Mouse (Mus musculus) liver, embryonic 15.5 days (tissue): Measurements from ENCODE around the gene Tmem236. TPM values are rescaled to one million over a fixed set of nuclear protein-coding genes. Genes with fewer than 3 reads are reported as not detected.

Experiments used
- ATAC-seq: fragments of 200-750 bp; cut with Nextera tagmentation; 2 replicates; pipeline ENCODE4 v1.8.0; 2017; ENCODE audit warnings: moderate number of reproducible peaks, mild to moderate bottlenecking, moderate library complexity; ENCODE audit not compliant: insufficient read depth
- H3K27ac ChIP-seq: fragments of 300-500 bp; sonication (generic); replicated peaks from 2 replicates; pipeline ENCODE4 v1.5.1; 2015; ENCODE audit warnings: mild to moderate bottlenecking, inconsistent platforms
- H3K27me3 ChIP-seq: fragments of 300-500 bp; sonication (generic); 2 replicates; pipeline ENCODE4 v1.6.1; 2015; ENCODE audit warnings: mild to moderate bottlenecking, inconsistent platforms
- H3K36me3 ChIP-seq: fragments of 300-500 bp; sonication (generic); replicated peaks from 2 replicates; pipeline ENCODE4 v1.6.1; 2015; ENCODE audit warnings: moderate library complexity, mild to moderate bottlenecking, inconsistent platforms
- H3K4me1 ChIP-seq: fragments of 300-500 bp; sonication (generic); replicated peaks from 2 replicates; pipeline ENCODE4 v1.6.1; 2015; ENCODE audit warnings: inconsistent platforms
- H3K4me2 ChIP-seq: fragments of 300-500 bp; sonication (generic); 2 replicates; pipeline ENCODE4 v1.6.1; 2015; ENCODE audit warnings: moderate library complexity, mild to moderate bottlenecking, inconsistent platforms
- H3K4me3 ChIP-seq: fragments of 300-500 bp; sonication (generic); replicated peaks from 2 replicates; pipeline ENCODE4 v1.5.1; 2015; ENCODE audit warnings: mild to moderate bottlenecking, inconsistent platforms
- H3K9ac ChIP-seq: fragments of 300-500 bp; sonication (generic); 2 replicates; pipeline ENCODE4 v1.6.1; 2015; ENCODE audit warnings: moderate library complexity, mild to moderate bottlenecking, inconsistent platforms
- H3K9me3 ChIP-seq: fragments of 300-500 bp; sonication (generic); replicated peaks from 2 replicates; pipeline ENCODE4 v1.6.1; 2016; ENCODE audit warnings: inconsistent platforms
- WGBS: fragments of 180-500 bp; shearing (Covaris S2); methylation state at CpG from one replicate; pipeline ENCODE4 v1.1.7; 2015; ENCODE audit warnings: mixed read lengths; ENCODE audit not compliant: insufficient replicate concordance; 5-methylcytosine and 5-hydroxymethylcytosine counted together
- polyA plus RNA-seq: library from polyadenylated mRNA; unstranded; fragments of >200 nt; fragmentation: Nextera tagmentation; extraction: Ambion mirVana; gene quantifications from 2 replicates; pipeline ENCODE4 v1.2.1, GENCODE M21; 2015

Tmem236 gene
- polyA plus RNA-seq, 1 experiment from 2014 or later: 0.03 TPM

DNA sequence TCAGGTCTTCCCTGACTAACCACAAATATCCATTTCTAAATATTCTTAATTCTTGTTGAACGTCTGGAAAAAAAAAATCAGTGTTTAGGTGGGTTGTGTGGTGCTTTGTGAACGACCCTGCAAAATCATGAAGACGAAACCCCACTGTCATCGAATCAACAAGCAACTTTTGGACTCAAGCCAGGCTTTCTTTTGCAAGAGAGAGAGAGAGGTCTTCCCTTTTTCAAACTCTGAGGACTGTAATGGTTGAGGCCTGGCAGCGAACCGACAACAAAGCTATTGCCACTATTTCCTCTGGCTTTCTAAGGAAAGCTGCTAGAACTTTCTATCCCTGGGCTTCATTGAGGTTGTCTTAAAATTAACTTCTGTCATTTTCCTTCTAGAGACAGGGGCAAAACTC is 54.2 kb downstream of the Tmem236 start:
- Histone ChIP-seq H3K36me3 (no peaks in the 10 kb centered on the region), H3K4me2 (no peak overlapping the region), H3K27me3 (no peaks in the 10 kb centered on the region), H3K9ac (no peak overlapping the region), H3K4me1 (no peaks in the 10 kb centered on the region), H3K4me3 (no peak overlapping the region), H3K27ac (no peak overlapping the region), H3K9me3 (no peaks in the 10 kb centered on the region)
- ATAC-seq: no peak
- WGBS: 35% methylated on average over 6 of the region's 6 CpGs

DNA sequence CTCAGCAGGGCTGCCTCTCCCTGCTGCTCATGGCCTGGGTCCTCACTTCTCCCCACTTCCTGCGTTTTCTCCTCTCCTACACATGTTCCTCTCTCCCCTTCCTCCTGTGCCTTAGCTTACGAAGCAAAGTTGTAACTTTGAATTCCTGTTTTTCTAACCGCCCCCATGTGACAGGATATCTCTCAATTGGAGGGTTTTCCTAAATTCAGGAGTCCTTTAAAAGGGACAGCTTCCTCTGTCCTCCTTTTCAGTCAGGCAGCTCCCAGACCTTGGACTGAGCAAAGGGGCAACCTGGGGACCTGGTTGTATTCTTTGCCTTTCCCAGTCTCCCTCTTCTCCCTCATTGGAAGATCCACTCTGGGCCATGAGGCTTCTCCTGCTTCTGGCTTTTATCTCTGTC is 54.8 kb downstream of the Tmem236 start, which contains the start of gene Mrc1:
Mrc1 (plus strand) TSS at position 244 of the 400 bp plus-strand sequence.
- H3K27ac ChIP-seq: 0 out of 2 replicates have a peak within 1 kb of the TSS, but pooled peaks have one; percentile 8
- H3K4me1 ChIP-seq: no peaks in the 10 kb centered on the region
- peak within 1 kb of the TSS; percentile 11 for H3K4me3 ChIP-seq
- H3K9ac ChIP-seq: no peak within 1 kb of the TSS
- no peak; the same call in 1 of the 2 replicates for ATAC-seq
- no peaks in the 10 kb centered on the region for H3K36me3 ChIP-seq
- no peaks in the 10 kb centered on the region for H3K27me3 ChIP-seq
- no peaks in the 10 kb centered on the region for H3K9me3 ChIP-seq
- H3K4me2 ChIP-seq: no peak within 1 kb of the TSS
- 20% methylated on average over 3 of the region's 3 CpGs for WGBS

DNA sequence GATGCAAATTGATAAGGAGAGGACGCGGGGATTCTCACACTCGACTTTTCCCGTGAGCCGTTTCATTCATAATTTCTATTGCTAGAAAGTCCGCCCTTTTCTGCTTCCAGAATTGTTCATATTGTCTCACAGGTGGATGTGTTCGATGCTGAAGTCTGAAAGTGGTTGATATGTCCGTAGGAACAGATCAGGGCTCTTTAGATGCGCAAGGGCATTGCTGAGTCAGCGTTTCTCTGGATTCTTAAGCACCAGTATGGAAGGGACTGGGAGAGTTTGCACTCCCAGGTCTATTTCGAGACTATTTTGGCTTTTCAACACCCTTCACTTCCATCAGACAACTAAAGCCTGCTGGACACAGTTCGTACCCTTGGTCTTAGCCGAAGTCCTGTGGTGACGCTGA is 55.7 kb downstream of the Tmem236 start:
- Histone ChIP-seq H3K4me3 (peak overlapping the region; percentile 11), H3K9me3 (no peaks in the 10 kb centered on the region), H3K36me3 (no peaks in the 10 kb centered on the region), H3K9ac (no peak overlapping the region), H3K27ac (no peak overlapping the region), H3K4me1 (no peaks in the 10 kb centered on the region), H3K4me2 (no peak overlapping the region), H3K27me3 (no peaks in the 10 kb centered on the region)
- WGBS: 55% methylated on average over 14 of the region's 14 CpGs
- ATAC-seq: no peak

DNA sequence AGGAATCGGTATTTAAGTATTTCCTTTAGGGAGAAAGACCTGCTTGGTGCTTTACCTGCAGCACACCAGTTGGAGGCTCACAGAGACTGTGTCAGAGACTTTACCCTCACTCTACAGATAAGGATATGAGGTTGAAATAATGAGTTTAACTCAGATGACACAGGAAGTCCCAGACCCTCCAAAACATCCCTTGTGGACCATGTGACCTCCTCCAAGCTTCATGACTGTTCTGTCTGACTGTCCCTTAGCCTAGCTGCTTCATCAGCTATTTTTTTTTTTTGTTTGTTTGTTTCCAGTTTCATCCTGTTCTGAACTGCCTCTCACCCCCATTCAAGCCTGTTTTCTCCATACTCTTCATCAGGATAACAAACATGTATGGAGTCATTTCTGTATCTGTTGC is 58.6 kb downstream of the Tmem236 start:
- H3K27me3 ChIP-seq: no peaks in the 10 kb centered on the region
- no peak overlapping the region for H3K4me2 ChIP-seq

DNA sequence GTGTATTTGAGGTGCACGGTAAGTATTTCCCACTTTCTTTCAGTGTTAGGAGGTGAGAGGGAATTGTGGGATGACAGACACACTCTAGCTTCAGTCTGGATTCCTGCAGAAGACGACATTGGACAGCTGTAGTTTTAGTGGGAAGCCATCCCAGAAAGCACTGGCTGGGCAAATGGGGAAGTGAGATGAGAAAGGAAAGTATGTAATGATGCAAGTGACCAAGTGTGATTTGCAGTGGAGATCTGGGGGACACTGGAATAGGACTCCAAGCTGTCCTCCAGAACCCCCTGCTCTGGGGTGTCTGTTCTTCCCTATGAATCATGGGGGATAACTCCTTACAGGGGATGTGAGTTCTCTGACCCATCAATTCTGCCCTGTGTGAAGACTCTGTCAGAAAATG is 59.7 kb downstream of the Tmem236 start:
- Histone ChIP-seq H3K27ac (no peak overlapping the region), H3K4me3 (no peak overlapping the region), H3K9me3 (no peaks in the 10 kb centered on the region), H3K36me3 (no peaks in the 10 kb centered on the region), H3K9ac (no peak overlapping the region), H3K4me2 (no peak overlapping the region), H3K4me1 (no peaks in the 10 kb centered on the region), H3K27me3 (no peaks in the 10 kb centered on the region)
- WGBS: 46% methylated on average over 2 of the region's 2 CpGs
- ATAC-seq: no peak

More for the DNA sequence above, 58.6 kb downstream of the Tmem236 start:
- no peak overlapping the region for H3K9ac ChIP-seq
- H3K36me3 ChIP-seq: no peaks in the 10 kb centered on the region
- WGBS: 38% methylated on average over 1 of the region's 1 CpGs
- no peaks in the 10 kb centered on the region for H3K4me1 ChIP-seq
- no peak overlapping the region for H3K4me3 ChIP-seq
- ATAC-seq: no peak
- H3K9me3 ChIP-seq: no peaks in the 10 kb centered on the region
- H3K27ac ChIP-seq: no peak overlapping the region

DNA sequence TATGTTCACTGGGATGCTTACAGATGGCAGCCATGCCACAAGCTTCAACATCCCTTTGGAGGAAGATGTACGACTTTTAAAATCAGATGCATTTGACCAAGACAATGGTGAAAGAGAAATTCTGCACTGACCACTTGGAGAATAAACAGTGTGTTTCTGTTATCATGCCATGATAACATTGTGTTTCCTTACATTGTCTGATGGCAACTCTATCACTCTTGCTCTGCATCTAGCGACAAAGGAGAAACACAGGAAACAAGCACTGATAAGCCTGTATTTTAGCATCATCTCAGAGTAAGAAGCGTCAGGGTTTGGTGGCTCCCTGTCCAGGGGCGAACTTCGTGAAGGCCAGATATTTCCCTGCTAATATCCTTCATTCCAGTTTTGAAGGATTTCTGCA is 61.0 kb downstream of the Tmem236 start:
- Histone ChIP-seq H3K9me3 (no peaks in the 10 kb centered on the region), H3K4me3 (no peak overlapping the region), H3K4me1 (no peaks in the 10 kb centered on the region), H3K27me3 (no peaks in the 10 kb centered on the region), H3K36me3 (no peaks in the 10 kb centered on the region), H3K4me2 (no peak overlapping the region), H3K27ac (no peak overlapping the region), H3K9ac (no peak overlapping the region)
- ATAC-seq: no peak
- WGBS: 36% methylated on average over 5 of the region's 5 CpGs

DNA sequence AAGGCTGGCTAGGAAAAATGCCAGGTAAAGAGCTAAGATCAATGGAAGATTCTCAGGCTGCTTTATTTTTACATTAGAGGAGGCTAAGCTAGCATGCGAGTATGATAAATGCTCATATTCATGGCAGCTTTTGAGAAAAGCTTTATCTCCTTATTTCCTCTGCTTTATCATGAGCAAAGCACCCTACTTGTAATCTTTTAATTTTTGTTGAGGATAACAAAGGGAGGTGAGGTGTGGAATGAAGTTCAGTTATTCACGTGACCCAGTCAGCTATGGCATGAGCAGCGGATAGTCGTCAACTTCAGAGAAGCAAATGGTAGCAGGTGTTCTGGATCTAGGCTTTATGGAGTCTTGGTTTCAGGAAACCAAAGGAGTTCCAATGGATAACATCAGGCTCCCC is 62.6 kb downstream of the Tmem236 start:
- Histone ChIP-seq H3K4me2 (no peak overlapping the region), H3K9me3 (no peaks in the 10 kb centered on the region), H3K4me1 (no peaks in the 10 kb centered on the region), H3K27me3 (no peaks in the 10 kb centered on the region), H3K27ac (no peak overlapping the region), H3K36me3 (no peaks in the 10 kb centered on the region), H3K9ac (no peak overlapping the region), H3K4me3 (no peak overlapping the region)
- no peak for ATAC-seq
- 63% methylated on average over 4 of the region's 4 CpGs for whole genome bisulfite sequencing

DNA sequence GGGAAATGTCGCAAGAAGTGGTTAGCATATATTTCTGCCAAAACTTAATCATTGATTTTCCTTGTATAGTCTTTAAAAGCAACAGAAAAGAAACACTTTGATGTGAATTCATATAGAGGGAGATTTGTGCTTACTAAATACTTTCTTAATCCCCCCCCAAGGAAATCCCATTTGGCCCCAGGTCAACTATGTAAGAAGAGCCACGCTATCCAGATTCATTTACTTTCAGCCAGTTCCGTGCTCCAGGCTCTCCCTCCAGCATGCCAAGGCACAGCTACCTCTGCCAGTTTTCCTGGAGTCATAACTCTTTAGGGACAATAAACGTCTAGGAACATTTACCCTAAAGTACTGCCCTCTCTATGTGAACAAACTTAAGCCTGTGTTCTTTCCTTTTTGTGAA is 63.4 kb downstream of the Tmem236 start:
- H3K9me3 ChIP-seq: no peaks in the 10 kb centered on the region
- 60% methylated on average over 4 of the region's 4 CpGs for WGBS
- no peak overlapping the region for H3K4me2 ChIP-seq
- H3K36me3 ChIP-seq: no peaks in the 10 kb centered on the region
- no peak overlapping the region for H3K9ac ChIP-seq
- H3K27ac ChIP-seq: no peak overlapping the region
- H3K27me3 ChIP-seq: no peaks in the 10 kb centered on the region
- H3K4me1 ChIP-seq: no peaks in the 10 kb centered on the region
- H3K4me3 ChIP-seq: no peak overlapping the region
- ATAC-seq: no peak

DNA sequence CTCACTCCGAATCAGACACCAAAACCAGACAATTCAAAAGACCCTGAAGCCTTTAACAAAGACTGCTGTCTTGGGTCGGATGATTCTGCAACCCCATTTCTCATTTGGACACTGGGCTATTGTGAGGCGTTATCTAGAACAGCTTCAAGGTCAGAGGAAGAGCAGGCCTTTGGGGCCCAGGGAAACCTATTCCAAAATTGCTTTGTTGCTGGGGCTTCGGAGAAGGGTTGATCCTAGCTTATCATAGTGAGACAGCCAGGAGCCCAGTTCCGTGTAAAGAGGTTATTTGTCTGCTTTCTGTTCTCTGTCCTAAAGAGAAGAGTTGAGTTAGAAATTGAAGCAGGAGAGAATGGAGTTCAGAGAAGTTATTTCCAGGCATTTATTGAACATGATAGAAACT is 64.8 kb downstream of the Tmem236 start:
- WGBS: 40% methylated on average over 5 of the region's 5 CpGs
- ATAC-seq: no peak

DNA sequence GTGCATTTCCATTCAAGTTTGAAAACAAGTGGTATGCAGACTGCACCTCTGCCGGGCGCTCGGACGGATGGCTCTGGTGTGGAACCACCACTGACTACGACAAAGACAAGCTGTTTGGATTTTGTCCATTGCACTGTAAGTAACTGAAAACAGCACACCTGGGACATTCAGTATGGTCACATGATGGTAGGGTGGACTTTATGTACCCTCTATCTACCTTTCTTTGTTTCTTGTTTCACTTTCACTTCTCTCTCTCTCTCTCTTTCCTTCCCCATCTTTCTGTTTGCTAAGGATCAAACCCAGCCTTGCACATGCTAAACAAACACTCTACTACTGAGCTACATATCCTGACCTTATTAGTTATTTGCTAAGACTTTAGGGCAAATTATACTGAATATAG is 69.8 kb downstream of the Tmem236 start:
- H3K9ac ChIP-seq: no peak overlapping the region
- H3K4me2 ChIP-seq: no peak overlapping the region
- no peak overlapping the region for H3K4me3 ChIP-seq
- no peaks in the 10 kb centered on the region for H3K4me1 ChIP-seq
- no peak overlapping the region for H3K27ac ChIP-seq
- no peaks in the 10 kb centered on the region for H3K36me3 ChIP-seq
- no peaks in the 10 kb centered on the region for H3K27me3 ChIP-seq
- H3K9me3 ChIP-seq: no peaks in the 10 kb centered on the region
- WGBS: 80% methylated on average over 5 of the region's 5 CpGs
- no peak for ATAC-seq

More for the DNA sequence above, 64.8 kb downstream of the Tmem236 start:
- Histone ChIP-seq H3K27ac (no peak overlapping the region), H3K9me3 (no peaks in the 10 kb centered on the region), H3K4me1 (no peaks in the 10 kb centered on the region), H3K27me3 (no peaks in the 10 kb centered on the region), H3K4me2 (no peak overlapping the region), H3K4me3 (no peak overlapping the region), H3K9ac (no peak overlapping the region), H3K36me3 (no peaks in the 10 kb centered on the region)

DNA sequence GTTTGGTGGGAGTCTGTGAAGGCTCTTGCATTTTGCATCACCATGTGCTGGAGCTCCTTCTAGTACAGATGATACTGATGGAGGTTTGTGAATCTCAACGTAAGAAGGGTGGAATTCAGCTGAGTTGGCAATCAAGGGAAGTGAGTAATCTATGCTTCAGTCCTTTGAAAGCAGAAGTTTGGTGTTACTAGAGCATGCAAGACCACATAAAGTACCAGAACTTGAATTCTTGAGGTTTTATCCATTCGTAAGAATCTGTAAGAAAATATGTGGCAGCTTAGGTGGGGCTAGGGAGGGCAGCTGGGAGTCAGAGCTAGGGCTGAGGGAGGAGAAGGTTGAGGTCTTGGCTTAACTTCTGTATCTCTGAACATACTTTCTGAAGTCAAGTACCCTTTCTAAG is 70.3 kb downstream of the Tmem236 start:
- Histone ChIP-seq H3K9ac (no peak overlapping the region), H3K36me3 (no peaks in the 10 kb centered on the region), H3K27ac (no peak overlapping the region), H3K4me2 (no peak overlapping the region), H3K4me3 (no peak overlapping the region), H3K9me3 (no peaks in the 10 kb centered on the region), H3K4me1 (no peaks in the 10 kb centered on the region), H3K27me3 (no peaks in the 10 kb centered on the region)
- ATAC-seq: no peak
- WGBS: 32% methylated on average over 2 of the region's 2 CpGs

DNA sequence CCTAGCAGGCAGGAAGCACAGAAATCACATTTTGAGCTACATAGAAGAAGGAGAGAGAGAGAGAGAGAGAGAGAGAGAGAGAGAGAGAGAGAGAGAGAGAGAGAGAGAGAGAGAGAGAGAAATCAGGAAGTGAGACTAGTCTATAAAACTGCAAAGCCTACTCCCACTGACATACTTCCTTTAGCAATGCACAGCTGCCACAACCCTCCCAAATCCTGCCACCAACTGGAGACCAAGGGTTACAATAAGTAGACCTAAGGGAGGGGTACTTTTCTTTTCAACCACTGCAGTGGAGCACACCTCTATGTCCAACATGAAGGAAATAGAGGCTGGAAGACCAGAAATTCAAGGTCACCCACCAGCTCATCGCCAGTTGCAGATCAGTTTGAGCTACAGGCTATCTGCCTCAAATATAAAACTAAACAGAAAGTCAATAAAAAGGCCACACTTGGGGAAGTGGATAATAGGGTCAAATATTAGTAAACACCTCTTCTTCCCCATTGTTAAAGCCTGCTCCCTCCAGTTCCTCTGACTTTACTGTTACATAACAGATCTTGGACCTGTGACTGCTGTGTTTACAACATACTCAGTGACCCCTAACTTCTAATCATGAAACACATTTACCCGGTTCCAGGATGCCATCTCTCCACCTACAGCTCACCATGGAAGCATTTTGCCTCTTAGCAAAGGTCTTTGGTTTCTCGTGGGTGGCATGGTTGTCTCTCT is 75.7 kb downstream of the Tmem236 start:
- Histone ChIP-seq H3K4me1 (no peaks in the 10 kb centered on the region), H3K9me3 (no peaks in the 10 kb centered on the region), H3K4me3 (no peak overlapping the region), H3K4me2 (no peak overlapping the region), H3K36me3 (no peaks in the 10 kb centered on the region), H3K27me3 (no peaks in the 10 kb centered on the region), H3K9ac (no peak overlapping the region), H3K27ac (no peak overlapping the region)
- 41% methylated on average over 3 of the region's 3 CpGs for WGBS
- ATAC-seq: no peak; the same call in 1 of the 2 replicates
